Mouse (Mus musculus): ENCODE data around the gene Nr5a2.

The Nr5a2 gene

GRCm38 (mm10) chr1:136960428-136961012 lies at the start of gene Nr5a2:
Gene Nr5a2 (minus strand): TSS chr1:136960448.
- DNase-seq (ENCODE audit: low read depth): no peak

GRCm38 (mm10) chr1:137008726-137009239 lies 48.5 kb upstream of the Nr5a2 start:
- no peak for DNase-seq (ENCODE audit: low read depth)

- DNase-seq (ENCODE audit: low read depth): no peak
Measured at GRCm38 (mm10) chr1:137003816-137004215, 43.6 kb upstream of the Nr5a2 start.

GRCm38 (mm10) chr1:137003144-137003543 lies 42.9 kb upstream of the Nr5a2 start:
- DNase-seq (ENCODE audit: low read depth): no peak

- DNase-seq (ENCODE audit: low read depth): no peak
Measured at GRCm38 (mm10) chr1:136991762-136992352, 31.6 kb upstream of the Nr5a2 start.

- DNase-seq (ENCODE audit: low read depth): no peak
Measured at GRCm38 (mm10) chr1:136980253-136980893, 20.1 kb upstream of the Nr5a2 start.

- DNase-seq (ENCODE audit: low read depth): no peak
Measured at GRCm38 (mm10) chr1:136977867-136978266, 17.6 kb upstream of the Nr5a2 start.

- no peak for DNase-seq (ENCODE audit: low read depth)
Measured at GRCm38 (mm10) chr1:136974040-136974439, 13.8 kb upstream of the Nr5a2 start.

- DNase-seq (ENCODE audit: low read depth): no peak
Measured at GRCm38 (mm10) chr1:136973016-136973415, 12.8 kb upstream of the Nr5a2 start.

GRCm38 (mm10) chr1:136970995-136971394 lies 10.7 kb upstream of the Nr5a2 start:
- no peak for DNase-seq (ENCODE audit: low read depth)

- no peak for DNase-seq (ENCODE audit: low read depth)
Measured at GRCm38 (mm10) chr1:136966728-136967386, 6.6 kb upstream of the Nr5a2 start.

GRCm38 (mm10) chr1:136959491-136959890 lies 757 bp downstream of the Nr5a2 start:
- no peak for DNase-seq (ENCODE audit: low read depth)

- DNase-seq (ENCODE audit: low read depth): no peak
Measured at GRCm38 (mm10) chr1:136958666-136959065, 1.6 kb downstream of the Nr5a2 start.

GRCm38 (mm10) chr1:136958185-136958584 lies 2.1 kb downstream of the Nr5a2 start:
- DNase-seq (ENCODE audit: low read depth): no peak

- no peak for DNase-seq (ENCODE audit: low read depth)
Measured at GRCm38 (mm10) chr1:136957696-136958095, 2.6 kb downstream of the Nr5a2 start.

GRCm38 (mm10) chr1:136954108-136954494 lies 6.1 kb downstream of the Nr5a2 start:
- DNase-seq (ENCODE audit: low read depth): no peak

- no peak for DNase-seq (ENCODE audit: low read depth)
Measured at GRCm38 (mm10) chr1:136953444-136954107, 6.7 kb downstream of the Nr5a2 start.

GRCm38 (mm10) chr1:136952609-136953311 lies 7.5 kb downstream of the Nr5a2 start:
- DNase-seq (ENCODE audit: low read depth): no peak

GRCm38 (mm10) chr1:136951946-136952531 lies 8.2 kb downstream of the Nr5a2 start:
- DNase-seq (ENCODE audit: low read depth): no peak

GRCm38 (mm10) chr1:136951155-136951650 lies 9.0 kb downstream of the Nr5a2 start:
- DNase-seq (ENCODE audit: low read depth): no peak

- no peak for DNase-seq (ENCODE audit: low read depth)
Measured at GRCm38 (mm10) chr1:136949323-136949741, 10.9 kb downstream of the Nr5a2 start.
